Mouse (Mus musculus) thymus, adult 2 months (tissue): ENCODE data around the gene Adh7.

Experiments used
- CTCF ChIP-seq: fragments of 200-500 bp; IDR thresholded peaks from 2 replicates; pipeline ENCODE4 v1.5.1; 2012; ENCODE audit warnings: mild to moderate bottlenecking, control low read depth, low read length, moderate library complexity, borderline replicate concordance; ENCODE audit not compliant: control insufficient read depth, poor library complexity, insufficient read depth; ENCODE audit errors: extremely low read depth
- POLR2A ChIP-seq: fragments of 200-500 bp; IDR thresholded peaks from 2 replicates; pipeline ENCODE4 v1.6.1; 2012; ENCODE audit warnings: mild to moderate bottlenecking, low read length, control low read depth, moderate library complexity; ENCODE audit not compliant: control insufficient read depth, poor library complexity, insufficient read depth; ENCODE audit errors: extremely low read depth

DNA sequence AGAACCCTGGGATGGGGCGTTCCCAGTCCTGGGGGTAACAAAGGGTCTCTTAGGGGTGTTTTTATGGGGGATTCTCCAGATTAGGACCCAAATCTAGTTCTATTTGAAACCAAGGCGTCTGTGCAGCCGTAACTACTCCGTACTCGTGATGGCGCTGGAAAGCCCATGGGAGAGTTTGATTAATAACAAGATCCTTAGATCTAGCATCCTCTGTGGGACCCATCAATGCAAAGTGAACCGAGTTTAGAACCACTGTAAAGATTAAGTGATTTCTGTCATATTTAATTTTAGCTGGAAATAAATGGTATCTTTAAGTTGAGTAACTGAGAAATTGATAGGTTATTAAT lies 18.9 kb upstream of the Adh7 start:
- TF ChIP-seq POLR2A (no peak), CTCF (no peak)
